Mouse (Mus musculus) adrenal gland, postnatal 14 days (tissue): ENCODE results near the gene Hao2. TPM values are rescaled to one million over a fixed set of nuclear protein-coding genes. Genes with fewer than 3 reads are reported as not detected.

Experiments
- DNase-seq: peaks from one replicate; pipeline ENCODE4 v3.0.0; 2021; ENCODE audit warnings: mixed read lengths
- total RNA-seq: library from RNA; stranded (reverse); gene quantifications from 2 replicates; pipeline ENCODE4 v1.2.3, GENCODE M21; 2021

The Hao2 gene
- total RNA-seq, 1 experiment from 2014 or later = 200 TPM

DNA sequence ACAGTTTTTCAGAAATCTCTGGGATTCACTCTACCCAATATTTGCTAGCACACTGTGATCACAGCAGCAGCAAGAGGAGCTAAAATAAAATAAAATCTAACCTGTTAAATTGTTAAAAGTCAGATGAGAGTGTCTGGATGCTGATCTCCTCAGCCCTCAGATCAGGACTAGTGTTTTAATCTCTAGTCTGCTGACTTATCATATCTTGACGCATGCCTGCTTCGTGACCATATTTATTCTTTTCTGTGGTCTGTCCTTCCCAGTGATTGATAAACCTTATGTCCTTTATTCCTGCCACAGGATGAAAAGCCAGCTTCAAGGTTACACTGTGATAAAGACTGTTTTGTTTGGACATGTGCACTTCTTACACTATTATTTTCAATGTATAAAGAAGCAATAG lies 35.0 kb downstream of the Hao2 start:
- DNase-seq = no peak

DNA sequence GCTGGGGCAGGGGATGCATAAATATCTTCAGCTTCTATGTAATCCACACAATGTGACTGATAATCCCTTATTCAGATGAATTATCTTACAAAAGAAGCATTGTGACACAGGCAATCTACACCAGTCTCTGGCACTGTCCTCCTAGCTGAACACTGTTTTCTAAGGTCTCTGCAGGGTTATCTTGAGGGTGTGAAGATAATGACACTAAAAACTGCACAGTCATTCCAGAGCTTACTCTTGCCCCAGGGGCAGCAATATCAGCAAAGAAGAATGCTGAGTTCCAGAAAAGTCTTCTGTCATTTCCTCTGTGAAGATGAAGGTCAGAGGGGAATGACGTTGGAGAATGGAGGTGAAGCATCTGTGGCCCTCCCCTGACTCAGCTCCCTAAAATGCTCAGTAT lies 36.1 kb downstream of the Hao2 start:
- no peak for DNase-seq

DNA sequence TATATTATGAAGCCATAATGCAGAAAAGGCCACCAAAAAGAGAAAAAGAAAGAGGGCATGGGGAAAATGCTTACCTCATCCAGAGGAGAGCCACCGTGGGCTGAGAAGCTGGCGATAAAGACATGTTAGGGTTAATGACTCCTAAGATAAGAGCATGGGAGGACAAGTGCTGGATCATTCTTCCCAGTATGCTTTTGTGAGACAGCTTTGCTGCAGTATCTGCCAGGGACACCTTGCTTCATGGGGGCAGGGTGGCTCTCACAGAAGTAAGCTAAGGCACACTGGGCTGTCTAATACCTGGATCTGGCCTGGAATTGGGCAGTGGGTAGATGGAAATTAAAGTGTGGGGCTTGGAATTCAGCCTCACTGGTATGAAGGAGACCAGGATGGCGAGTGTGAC lies 37.9 kb downstream of the Hao2 start:
- DNase-seq = no peak

DNA sequence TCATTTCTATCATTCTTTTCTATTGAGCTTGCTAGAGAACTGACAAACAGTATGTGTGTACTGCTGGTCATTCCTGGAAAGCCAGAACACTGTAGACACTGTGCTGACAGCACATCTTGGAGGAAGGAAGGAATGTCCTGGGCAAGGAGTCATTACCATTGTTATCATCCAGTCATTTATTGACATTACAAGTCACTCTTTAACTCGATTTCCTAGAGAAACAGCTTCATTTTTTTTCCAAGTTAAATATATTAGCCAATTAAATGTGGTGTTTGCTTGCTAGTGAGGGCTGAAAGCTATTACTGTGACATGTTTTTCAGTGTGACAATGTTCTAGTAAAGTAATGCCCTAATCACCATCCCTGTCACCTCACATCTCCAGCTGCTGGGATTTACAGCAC lies 39.4 kb downstream of the Hao2 start:
- no peak for DNase-seq

DNA sequence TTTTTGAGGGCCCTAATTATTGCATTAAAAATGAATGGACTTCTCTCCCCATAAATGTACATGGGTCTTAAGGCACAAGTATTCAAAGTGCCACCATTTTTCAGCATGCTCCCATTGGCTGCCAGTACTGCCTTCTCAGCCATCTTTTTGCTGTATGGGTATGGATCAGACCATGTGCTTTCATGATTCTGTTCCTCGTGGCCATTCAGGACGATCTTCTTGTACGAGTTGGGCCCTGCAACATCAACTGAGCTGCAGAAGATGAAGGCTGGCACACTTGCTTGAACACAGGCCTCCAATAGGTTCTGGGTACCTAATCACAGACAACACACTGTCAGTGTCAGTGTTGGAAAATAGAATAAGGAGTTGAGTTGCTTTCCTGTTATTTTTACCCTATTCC lies 40.0 kb downstream of the Hao2 start:
- DNase-seq = no peak

DNA sequence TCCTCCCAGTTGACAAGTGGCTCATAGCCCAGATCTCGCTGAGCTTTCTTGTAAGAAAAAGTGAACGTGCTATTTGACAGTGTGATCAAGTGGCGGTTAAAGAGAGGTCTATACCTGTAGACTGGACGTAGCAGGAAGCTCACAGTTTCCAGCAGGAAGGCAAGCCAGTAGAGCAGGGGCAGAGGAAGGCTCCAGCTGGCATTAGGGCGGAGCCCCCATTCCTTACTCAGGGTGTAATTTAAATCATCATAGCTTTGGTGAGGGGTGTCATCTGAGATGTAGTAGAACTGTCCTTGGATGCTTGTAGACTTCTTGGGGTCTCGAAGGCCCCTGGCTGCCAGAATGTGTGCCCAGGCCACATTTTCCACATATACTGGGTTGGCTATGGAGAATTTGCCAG lies 40.4 kb downstream of the Hao2 start:
- DNase-seq = no peak

DNA sequence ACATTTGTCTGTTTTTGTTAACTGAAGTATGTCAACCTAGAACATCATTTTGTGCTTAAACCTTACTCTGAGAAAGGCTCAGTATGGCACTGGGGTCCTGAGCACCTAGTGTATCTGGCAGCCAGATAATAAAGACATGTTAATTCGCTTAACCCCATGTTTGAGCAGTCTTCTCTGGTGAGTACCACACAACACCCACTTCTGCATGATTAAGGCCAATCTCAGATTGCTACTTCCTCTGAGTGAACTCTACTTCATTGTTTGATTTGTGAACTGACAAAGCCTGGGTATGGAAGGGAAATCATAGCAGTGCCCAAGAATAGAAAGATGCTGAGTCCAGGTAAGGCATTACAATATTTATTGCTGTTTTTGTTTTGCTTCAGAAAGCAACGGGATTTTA lies 41.2 kb downstream of the Hao2 start:
- DNase-seq = no peak

DNA sequence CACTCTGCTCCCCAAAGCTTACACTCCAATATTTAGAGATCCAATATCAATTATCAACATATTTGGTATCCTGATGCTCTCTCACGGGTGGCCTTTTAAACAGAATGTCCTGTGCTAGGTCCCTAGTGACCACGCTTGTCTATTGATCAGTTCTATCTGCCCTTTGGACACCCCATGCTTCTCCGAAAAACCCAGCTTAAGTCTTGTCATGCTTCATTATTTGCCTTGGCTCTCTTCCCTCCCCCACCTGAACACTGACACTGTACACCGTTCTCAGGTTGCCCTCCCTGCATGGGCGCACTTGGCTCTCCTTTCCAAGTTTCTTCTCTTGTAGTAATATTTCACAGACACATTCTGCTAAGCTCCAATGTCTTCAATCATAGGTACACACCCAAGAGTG lies 42.8 kb downstream of the Hao2 start:
- DNase-seq = no peak

DNA sequence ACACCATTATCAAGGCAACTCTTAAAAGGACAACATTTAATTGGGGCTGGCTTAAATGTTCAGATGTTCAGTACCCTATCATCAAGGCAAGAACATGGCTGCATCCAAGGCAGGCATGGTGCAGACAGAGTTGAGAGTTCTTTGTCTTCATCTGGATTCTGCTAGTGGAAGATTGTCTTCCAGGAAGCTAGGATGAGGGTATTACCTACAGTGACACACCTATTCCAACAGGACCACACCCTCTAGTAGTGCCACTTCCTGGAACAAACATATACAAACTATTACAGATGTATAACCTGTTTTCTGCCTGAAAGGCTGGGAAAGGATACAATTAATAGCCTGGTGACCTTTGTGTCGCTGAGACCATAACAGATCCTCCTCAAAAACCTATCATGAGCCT lies 44.1 kb downstream of the Hao2 start:
- DNase-seq = no peak

Other genes with a start within 250 kb of the Hao2 start
- 0.15 and 2.4 TPM in 2 replicates for gene Hsd3b2, start 168.7 kb downstream of the Hao2 start, total RNA-seq
- 1.1 and 33.0 TPM in 2 replicates for gene Hsd3b3, start 130.1 kb downstream of the Hao2 start, total RNA-seq
- gene Hsd3b6, start 78.8 kb downstream of the Hao2 start, total RNA-seq = 47.6 and 62.0 TPM in 2 replicates
- gene Hsd3b1, start 33.4 kb downstream of the Hao2 start, total RNA-seq = 6,308 and 6,460 TPM in 2 replicates
- 11.8 and 13.2 TPM in 2 replicates for gene Wars2, start 247.8 kb upstream of the Hao2 start, total RNA-seq